Mouse (Mus musculus): Measurements from ENCODE around the gene Olfr1450. TPM values are rescaled to one million over a fixed set of nuclear protein-coding genes. Genes with fewer than 3 reads are reported as not detected.
"Not testable (repeated sequence)": the region's sequence is repeated elsewhere in the genome, so short reads cannot be mapped to it uniquely, and the experiment has no call there.

Olfr1450 gene
- not detected for total RNA-seq (2021)

DNA sequence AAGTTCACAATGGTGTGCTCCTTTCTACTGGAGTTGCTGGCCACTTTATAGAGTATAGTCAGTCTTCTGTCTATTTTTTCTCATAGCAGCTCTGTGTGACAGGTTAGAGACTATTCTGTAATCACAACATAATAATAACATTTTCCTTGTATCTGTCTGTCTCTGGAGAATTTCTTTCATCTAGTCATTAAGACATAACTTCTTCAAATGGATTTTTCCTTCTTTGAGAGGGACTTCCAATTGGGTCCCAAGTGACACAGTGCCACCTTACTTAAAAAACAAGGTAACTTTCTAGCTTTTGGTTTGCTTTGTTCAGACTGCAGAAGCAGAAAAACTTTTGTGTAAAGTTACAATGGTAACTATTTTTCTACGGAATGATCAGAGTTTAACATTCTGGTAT lies at the start of gene Olfr1450:
TSS of gene Olfr1450 (plus strand) at position 301 of the 400 bp plus-strand sequence.
- no peak for DNase-seq (ENCODE audit: low spot score)
- intact Hi-C loops (cut with DNase I): no loop called here

DNA sequence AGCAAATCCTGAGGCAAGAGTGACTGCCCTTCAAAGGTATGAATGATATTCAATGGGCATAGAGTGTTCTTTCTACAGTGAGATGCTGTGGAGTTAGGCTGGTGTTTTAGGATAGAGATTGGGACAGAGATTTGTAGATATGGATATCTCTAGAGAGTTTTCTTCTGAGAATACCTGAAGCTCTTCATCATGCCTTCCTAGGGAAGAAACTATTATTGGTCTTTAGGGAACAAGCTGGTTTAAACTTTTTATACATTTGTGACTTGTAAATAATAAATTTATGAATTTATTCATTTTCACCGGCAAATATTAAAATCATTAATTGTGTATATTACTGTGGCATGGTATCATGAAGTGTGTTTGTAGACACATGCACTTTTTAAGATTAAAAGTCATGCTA lies 46.4 kb upstream of the Olfr1450 start, which contains the start of gene Olfr1447:
TSS of gene Olfr1447 (minus strand) at position 101 of the 400 bp plus-strand sequence.
- intact Hi-C loops (cut with DNase I): no loop called here
- no peak for DNase-seq (ENCODE audit: low spot score)

DNA sequence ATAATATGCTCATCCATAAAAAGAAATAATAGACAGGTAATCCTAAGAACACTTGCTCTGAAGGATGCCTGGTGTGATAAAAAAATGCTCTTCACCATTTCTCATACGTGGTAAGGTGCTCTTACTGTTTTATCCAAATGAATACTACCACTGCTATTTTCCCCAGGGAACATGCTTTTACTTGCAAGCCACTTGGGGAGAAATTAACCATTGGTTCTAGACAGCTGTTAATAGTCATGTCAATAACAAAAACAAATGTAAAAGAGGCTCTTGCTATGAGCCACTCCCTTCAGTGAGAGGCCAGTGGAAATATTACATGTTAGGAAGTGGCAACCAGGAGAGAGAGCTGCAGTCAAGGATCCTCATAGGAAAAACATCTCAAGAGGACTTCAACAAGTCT lies 25.7 kb upstream of the Olfr1450 start, which contains the start of gene Olfr1448:
TSS of gene Olfr1448 (minus strand) at position 101 of the 400 bp plus-strand sequence.
- intact Hi-C loops (cut with DNase I): no loop called here
- DNase-seq (ENCODE audit: low spot score): no peak

DNA sequence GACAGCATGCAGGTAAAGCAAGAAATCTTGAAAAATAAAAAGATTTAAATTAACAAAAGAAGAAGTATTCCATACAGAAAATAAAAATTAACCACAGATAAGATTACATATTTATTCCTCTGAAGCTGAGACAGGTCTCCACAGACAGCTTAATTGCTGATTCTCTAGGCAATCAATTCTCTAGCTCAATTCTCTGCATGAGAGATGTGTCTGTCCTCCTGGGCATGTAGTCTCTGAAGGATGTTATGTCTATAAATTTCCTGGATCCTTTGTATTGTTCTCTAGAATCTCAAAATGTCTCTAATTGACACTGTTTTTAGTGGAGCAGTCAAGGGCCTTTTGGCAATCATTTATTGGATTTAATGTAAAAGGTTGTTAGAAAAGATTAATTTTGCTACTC lies 19.5 kb upstream of the Olfr1450 start, which contains the start of gene Olfr1449:
TSS of gene Olfr1449 (plus strand) at position 301 of the 400 bp plus-strand sequence.
- DNase-seq (ENCODE audit: low spot score): no peak
- intact Hi-C loops (cut with DNase I): no loop called here

DNA sequence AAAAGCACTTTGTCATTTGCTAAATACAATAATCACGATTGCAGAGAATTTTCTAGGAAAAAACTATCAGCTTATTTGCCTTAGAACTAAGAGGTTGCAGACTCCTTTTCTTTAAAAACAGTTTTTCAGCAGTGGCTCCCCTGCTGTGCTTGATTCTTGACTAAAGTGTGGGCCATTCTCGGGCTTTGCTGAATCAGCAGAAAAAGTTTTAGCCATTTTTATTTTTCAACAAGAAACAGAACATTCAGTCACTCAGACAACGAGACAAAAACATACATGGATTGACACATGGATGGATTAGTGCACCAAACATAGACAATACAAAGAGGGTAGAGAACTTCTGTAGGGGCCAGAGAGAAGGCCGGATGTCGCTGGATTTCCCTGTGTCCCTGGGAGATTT lies 20.0 kb downstream of the Olfr1450 start:
- intact Hi-C loops (cut with DNase I); DNase-seq (ENCODE audit: low spot score): not testable (repeated sequence)

DNA sequence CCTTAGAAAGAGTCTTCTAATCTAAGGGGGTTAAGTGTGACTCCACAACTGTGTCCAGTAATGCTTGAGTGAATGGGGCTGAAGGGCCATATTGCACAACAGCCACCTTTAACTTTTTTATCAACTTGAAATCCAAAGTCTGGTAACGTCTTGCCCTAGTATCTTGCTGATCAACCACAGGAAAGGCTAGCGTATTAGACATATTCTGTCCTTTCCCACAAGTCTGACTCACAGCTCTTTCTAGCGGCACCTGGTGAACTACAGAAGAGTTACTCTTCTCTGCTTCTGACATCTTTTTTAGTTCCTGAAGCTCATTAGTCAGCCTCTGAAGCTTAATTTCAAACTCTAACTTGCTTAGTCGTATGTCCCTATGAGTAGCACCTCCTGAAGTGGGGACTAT lies 42.3 kb downstream of the Olfr1450 start:
- DNase-seq (ENCODE audit: low spot score): not testable (repeated sequence)

DNA sequence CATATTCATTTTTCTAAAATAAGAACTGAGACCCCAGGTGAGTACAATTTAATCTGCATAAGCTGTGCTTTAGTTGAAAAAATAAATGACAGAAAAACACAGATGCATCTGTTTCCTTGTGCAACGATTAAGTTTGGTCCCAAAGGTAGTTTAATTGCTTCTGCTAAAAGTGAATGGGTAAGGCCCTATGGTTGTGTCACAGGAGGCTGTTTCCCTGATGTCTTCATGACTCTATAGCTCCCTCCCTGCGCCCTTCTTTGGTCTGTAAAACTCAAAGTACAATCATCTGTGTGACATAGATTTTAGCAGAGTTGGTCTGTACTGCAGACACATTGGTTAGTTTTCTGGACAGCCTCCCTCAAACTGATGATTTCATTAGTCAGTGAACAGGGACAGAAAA lies 44.7 kb downstream of the Olfr1450 start, which contains the start of gene Olfr1451:
TSS of gene Olfr1451 (plus strand) at position 301 of the 400 bp plus-strand sequence.
- DNase-seq (ENCODE audit: low spot score): no peak
- intact Hi-C loops (cut with DNase I): no loop called here

More for the DNA sequence above, 42.3 kb downstream of the Olfr1450 start:
- intact Hi-C loops (cut with DNase I): not testable (repeated sequence)

Other genes starting within 250 kb of the Olfr1450 start
- gene Cntf, start 184.6 kb upstream of the Olfr1450 start, total RNA-seq (2021): 1 to 10 TPM; 2.0 to 2.4 TPM
- 10 to 100 TPM; 76.2 to 77.0 TPM for gene Zfp91, start 154.1 kb upstream of the Olfr1450 start, total RNA-seq (2021)
- 1 to 10 TPM in 1 of 2 experiments, under 1 TPM in 1; 0.88 to 1.1 TPM for gene Lpxn, start 154.1 kb upstream of the Olfr1450 start, total RNA-seq (2021)
- gene Gm5244, start 103.6 kb upstream of the Olfr1450 start, total RNA-seq (2021): not detected
- gene Olfr1444, start 93.0 kb upstream of the Olfr1450 start, total RNA-seq (2021): not detected
- not detected for gene Olfr1445, start 66.4 kb upstream of the Olfr1450 start, total RNA-seq (2021)
- not detected for gene Olfr1446, start 56.7 kb upstream of the Olfr1450 start, total RNA-seq (2021)
- not detected for gene Olfr1447, start 46.5 kb upstream of the Olfr1450 start, total RNA-seq (2021)
- gene Olfr1448, start 25.8 kb upstream of the Olfr1450 start, total RNA-seq (2021): not detected
- not detected for gene Olfr1449, start 19.4 kb upstream of the Olfr1450 start, total RNA-seq (2021)
- not detected for gene Olfr1451, start 44.8 kb downstream of the Olfr1450 start, total RNA-seq (2021)
- not detected for gene Olfr1453, start 78.1 kb downstream of the Olfr1450 start, total RNA-seq (2021)
- not detected for gene Olfr1454, start 110.4 kb downstream of the Olfr1450 start, total RNA-seq (2021)
- not detected for gene Olfr1457, start 147.6 kb downstream of the Olfr1450 start, total RNA-seq (2021)
- gene Olfr1458, start 156.5 kb downstream of the Olfr1450 start, total RNA-seq (2021): not detected
- under 1 TPM in 1 of 2 experiments, not detected in 1; 0.05 TPM for gene Olfr1459, start 199.3 kb downstream of the Olfr1450 start, total RNA-seq (2021)
- not detected for gene Olfr1461, start 212.7 kb downstream of the Olfr1450 start, total RNA-seq (2021)
- gene Olfr1462, start 235.5 kb downstream of the Olfr1450 start, total RNA-seq (2021): not detected